Mouse (Mus musculus): ENCODE measurements at regions not wholly inside any gene's neighbourhood (a gene's known extent, or its start where the extent isn't known, plus 50 kb on each side); places are given as distances from the start of the nearest gene placed in this dataset.

DNA sequence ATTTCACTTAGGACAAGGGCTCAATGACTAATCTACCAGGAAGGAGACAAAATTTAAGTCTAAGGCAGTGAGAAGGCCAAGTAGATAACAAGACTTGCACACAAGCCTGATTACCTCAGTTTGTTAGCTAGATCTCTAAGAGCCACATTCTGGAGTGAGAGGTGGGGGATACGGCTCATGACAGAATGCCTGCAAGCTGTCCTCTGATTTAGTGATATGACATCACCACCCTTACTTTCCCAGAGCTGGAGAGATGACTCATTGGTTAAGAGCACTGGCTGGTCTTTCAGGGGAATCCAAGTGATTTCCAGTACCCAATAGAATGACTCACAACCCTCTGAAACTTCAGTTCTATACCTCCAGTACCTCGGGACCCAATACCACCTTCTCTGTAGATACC is 177.5 kb upstream of the Lyplal1 start:
- no peak for DNase-seq (ENCODE audit: extremely low spot score, low spot score)
- Histone ChIP-seq H3K36me3 (replicated peaks) (no peaks in the 10 kb centered on the region), H3K9me3 (no peaks in the 10 kb centered on the region), H3K27ac (no peak overlapping the region), H3K4me3 (no peak overlapping the region), H3K4me1 (no peaks in the 10 kb centered on the region), H3K27me3 (ENCODE audit: poor library complexity, severe bottlenecking) (no peaks in the 10 kb centered on the region)
- WGBS, result 94% methylated on average over 2 of the region's 2 CpGs

DNA sequence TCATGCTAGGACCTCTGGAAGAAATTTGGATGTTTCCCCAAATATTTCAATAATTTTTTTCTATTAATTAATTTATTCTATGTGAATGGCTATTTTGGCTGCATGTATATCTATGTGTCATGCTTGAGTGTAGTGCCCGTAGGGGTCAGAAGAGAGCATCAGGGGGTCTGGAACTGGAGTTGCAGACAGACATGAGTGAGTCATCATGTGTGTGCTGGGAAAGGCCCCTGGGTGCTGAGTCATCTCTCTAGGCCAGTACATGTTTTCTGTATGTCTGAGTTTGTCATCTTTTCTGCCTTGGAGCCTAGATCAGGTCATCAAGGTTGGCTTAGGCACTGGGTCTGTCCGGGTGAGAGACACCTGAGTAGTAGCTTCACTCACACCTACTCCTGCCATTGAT is 172.0 kb upstream of the Lyplal1 start:
- 88% methylated on average over 2 of the region's 2 CpGs for WGBS
- Histone ChIP-seq H3K4me1 (peaks cover 10% of the 10 kb centered on the region; the same call in 1 of the 2 replicates), H3K9me3 (no peaks in the 10 kb centered on the region), H3K27ac (no peak overlapping the region), H3K27me3 (ENCODE audit: poor library complexity, severe bottlenecking) (peaks cover 5% of the 10 kb centered on the region; the same call in 1 of the 2 replicates), H3K4me3 (no peak overlapping the region), H3K36me3 (replicated peaks) (no peaks in the 10 kb centered on the region)
- DNase-seq (ENCODE audit: extremely low spot score, low spot score), result no peak

DNA sequence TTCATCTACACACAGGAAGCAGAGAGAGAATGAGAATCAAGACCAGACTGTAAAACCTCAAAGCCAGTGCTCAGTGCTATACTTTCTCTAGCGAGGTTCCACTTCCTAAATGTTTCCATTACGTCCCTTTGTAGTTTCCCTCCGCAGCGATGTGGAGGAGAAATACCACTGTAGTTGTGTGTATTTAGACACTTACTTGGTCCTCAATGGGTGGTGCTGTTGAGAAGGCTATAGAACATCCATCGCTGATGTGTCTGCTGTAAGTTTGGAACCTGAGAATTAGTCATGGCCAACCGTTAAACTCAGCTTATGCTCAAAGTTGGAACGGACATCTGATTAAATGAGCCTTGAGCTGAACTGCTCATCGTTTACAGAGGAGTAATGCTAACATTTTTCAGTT is 170.7 kb upstream of the Lyplal1 start:
- WGBS, result 90% methylated on average over 8 of the region's 8 CpGs
- no peak for DNase-seq (ENCODE audit: extremely low spot score, low spot score)
- no peaks in the 10 kb centered on the region for H3K9me3 ChIP-seq
- peaks cover 10% of the 10 kb centered on the region; the same call in 1 of the 2 replicates for H3K4me1 ChIP-seq
- no peak overlapping the region for H3K4me3 ChIP-seq
- H3K27ac ChIP-seq, result no peak overlapping the region
- no peaks in the 10 kb centered on the region for H3K36me3 ChIP-seq (replicated peaks)
- H3K27me3 ChIP-seq (ENCODE audit: poor library complexity, severe bottlenecking), result peaks cover 5% of the 10 kb centered on the region; the same call in 1 of the 2 replicates

DNA sequence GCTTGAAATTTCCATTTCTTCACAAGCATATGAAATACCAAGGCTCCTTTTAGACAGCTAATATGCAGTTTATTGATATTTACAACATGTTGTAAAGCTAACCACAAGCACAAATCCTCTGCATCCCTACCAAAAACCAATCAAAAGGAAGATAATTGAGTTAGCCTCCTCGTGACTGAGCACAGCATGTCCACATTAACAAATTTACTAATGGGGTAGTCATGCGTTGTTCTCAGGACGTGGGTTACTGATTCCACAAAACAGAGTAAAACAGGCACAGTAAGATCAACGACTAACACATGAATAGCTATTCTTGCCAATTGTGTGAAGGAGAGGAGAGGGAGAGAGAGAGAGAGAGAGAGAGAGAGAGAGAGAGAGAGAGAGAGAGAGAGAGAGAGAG is 169.3 kb upstream of the Lyplal1 start:
- Histone ChIP-seq H3K36me3 (replicated peaks) (no peaks in the 10 kb centered on the region), H3K27ac (no peak overlapping the region), H3K4me3 (no peak overlapping the region), H3K27me3 (ENCODE audit: poor library complexity, severe bottlenecking) (peaks cover 5% of the 10 kb centered on the region; the same call in 1 of the 2 replicates), H3K4me1 (peaks cover 10% of the 10 kb centered on the region; the same call in 1 of the 2 replicates), H3K9me3 (no peaks in the 10 kb centered on the region)
- WGBS, result 27% methylated on average over 4 of the region's 4 CpGs
- DNase-seq (ENCODE audit: extremely low spot score, low spot score), result no peak

DNA sequence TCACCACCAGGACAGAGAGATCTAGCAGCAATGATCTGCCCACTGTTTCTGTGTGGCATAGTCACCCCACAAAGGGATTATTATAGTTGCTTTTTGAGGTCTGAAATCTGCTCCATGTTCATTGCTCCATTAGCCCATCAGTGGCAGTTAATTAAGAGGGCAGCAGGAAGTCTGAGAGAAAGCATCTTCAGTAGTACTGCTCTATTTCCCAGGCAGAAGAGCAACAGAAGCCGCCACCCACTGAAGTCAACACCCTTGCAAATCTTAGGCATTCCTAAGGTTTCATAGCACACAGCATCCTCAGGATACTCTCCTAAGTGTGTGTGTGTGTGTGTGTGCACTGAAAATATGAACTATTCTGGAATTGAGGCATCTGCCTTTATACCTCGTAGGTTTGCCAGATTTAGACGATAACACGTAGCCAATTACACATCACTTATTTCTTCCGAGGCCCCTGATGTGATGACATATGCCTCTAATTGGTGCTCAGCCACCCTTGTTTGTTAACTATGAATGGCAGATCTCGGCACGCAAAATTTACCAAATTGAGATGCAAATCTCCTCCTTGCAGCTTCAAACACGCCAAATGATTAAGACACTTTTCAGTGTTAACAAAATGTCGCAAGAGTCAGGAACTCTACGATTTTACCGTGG is 161.0 kb upstream of the Lyplal1 start:
- H3K36me3 ChIP-seq (replicated peaks), result no peaks in the 10 kb centered on the region
- H3K4me1 ChIP-seq, result peaks cover 13% of the 10 kb centered on the region
- no peak overlapping the region for H3K4me3 ChIP-seq
- peak; percentile 14 for DNase-seq (ENCODE audit: extremely low spot score, low spot score)
- H3K27ac ChIP-seq, result no peak overlapping the region
- 69% methylated on average over 11 of the region's 11 CpGs for WGBS
- H3K27me3 ChIP-seq (ENCODE audit: poor library complexity, severe bottlenecking), result no peaks in the 10 kb centered on the region
- no peaks in the 10 kb centered on the region for H3K9me3 ChIP-seq

DNA sequence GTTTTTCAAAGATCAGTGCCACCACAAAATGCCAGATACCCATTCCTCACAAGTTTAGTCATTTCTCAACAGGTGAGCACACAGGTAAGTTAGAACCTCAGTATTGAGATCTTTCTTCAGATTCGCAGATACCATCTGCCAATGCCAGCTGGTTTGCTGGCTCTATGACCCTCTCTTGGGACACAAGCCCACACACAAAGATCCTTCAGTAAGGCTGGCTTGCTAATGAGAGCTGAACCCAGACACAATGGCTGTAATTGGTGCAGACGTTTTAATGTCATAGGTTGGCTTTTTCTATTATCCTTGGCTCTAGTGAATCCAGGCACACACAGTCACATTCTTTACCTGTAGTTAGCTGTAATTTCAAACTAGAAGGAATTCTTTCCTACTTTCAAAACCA is 154.3 kb upstream of the Lyplal1 start:
- Histone ChIP-seq H3K27me3 (ENCODE audit: poor library complexity, severe bottlenecking) (no peaks in the 10 kb centered on the region), H3K4me3 (no peak overlapping the region), H3K27ac (no peak overlapping the region), H3K36me3 (replicated peaks) (no peaks in the 10 kb centered on the region), H3K9me3 (no peaks in the 10 kb centered on the region), H3K4me1 (peaks cover 4% of the 10 kb centered on the region; the same call in 1 of the 2 replicates)
- no peak for DNase-seq (ENCODE audit: extremely low spot score, low spot score)
- WGBS, result 75% methylated on average over 2 of the region's 2 CpGs

DNA sequence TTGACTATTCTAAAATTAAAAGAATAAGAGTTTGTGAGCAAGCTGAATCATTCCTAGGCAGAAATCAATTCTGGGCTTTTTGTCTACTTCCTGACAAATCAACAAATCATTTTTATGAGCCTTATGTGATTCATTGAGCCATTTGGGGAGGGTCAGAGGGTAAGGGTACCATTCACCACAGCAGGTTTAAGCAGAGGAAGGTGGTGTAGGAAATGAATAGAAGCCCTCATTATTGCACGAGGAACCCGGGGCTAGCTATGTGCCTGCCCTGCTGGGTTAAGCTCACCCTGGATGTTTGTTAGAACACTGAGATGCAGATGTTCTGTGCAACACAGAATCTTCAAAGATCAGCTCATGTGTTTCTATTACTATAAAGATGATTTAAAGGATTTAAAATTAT is 150.2 kb upstream of the Lyplal1 start:
- peak; percentile 6 for DNase-seq (ENCODE audit: extremely low spot score, low spot score)
- WGBS, result 57% methylated on average over 2 of the region's 2 CpGs
- no peaks in the 10 kb centered on the region for H3K27me3 ChIP-seq (ENCODE audit: poor library complexity, severe bottlenecking)
- no peak overlapping the region for H3K4me3 ChIP-seq
- no peak overlapping the region for H3K27ac ChIP-seq
- H3K4me1 ChIP-seq, result peaks cover 6% of the 10 kb centered on the region; the same call in 1 of the 2 replicates
- no peaks in the 10 kb centered on the region for H3K9me3 ChIP-seq
- H3K36me3 ChIP-seq (replicated peaks), result no peaks in the 10 kb centered on the region

DNA sequence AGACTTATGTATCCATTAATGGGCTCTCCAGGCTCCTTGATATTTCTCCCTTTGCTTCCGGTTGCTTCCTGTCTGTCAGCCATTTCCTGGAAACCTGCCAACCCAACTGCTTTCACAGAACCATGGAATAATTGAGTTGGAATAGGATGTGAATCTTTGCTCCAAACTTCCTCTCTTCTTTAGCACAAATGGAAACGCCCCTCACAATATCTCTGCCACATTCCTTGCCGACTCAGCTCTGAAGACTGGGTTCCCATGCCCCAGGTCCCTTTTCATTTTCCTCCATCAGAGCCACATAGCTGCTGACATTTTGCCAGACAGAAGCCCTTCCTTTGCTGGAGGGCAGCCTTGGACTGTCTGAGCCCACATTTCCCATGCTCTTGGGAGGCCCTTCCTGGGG is 147.5 kb upstream of the Lyplal1 start:
- H3K27me3 ChIP-seq (ENCODE audit: poor library complexity, severe bottlenecking), result no peaks in the 10 kb centered on the region
- no peaks in the 10 kb centered on the region for H3K9me3 ChIP-seq
- H3K4me1 ChIP-seq, result peaks cover 16% of the 10 kb centered on the region
- no peak overlapping the region for H3K4me3 ChIP-seq
- no peak for DNase-seq (ENCODE audit: extremely low spot score, low spot score)
- 81% methylated on average over 3 of the region's 3 CpGs for WGBS
- H3K36me3 ChIP-seq (replicated peaks), result no peaks in the 10 kb centered on the region
- H3K27ac ChIP-seq, result peak overlapping the region; percentile 53; the same call in 1 of the 2 replicates

DNA sequence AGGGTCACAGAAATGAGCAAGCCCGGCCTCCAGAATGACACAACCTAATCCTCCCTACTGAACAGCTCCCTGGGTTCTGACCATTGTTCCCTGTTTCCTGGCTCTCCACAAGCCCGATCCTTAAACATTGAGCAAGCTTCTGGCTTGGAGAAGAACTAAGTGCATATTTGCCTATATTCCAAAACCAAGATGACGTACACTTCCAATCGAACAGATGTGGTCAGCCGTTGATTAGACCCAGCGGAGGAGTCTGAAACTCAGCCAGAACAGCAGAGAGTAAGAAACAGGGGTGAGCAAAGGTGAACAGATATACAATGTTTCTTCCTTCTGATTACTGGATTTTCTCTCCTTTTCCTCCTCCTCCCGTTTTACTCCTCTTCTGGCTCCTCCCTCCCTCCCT is 146.8 kb upstream of the Lyplal1 start:
- no peaks in the 10 kb centered on the region for H3K9me3 ChIP-seq
- no peaks in the 10 kb centered on the region for H3K27me3 ChIP-seq (ENCODE audit: poor library complexity, severe bottlenecking)
- H3K27ac ChIP-seq, result no peak overlapping the region
- 76% methylated on average over 7 of the region's 7 CpGs for WGBS
- no peak for DNase-seq (ENCODE audit: extremely low spot score, low spot score)
- no peak overlapping the region for H3K4me3 ChIP-seq
- H3K36me3 ChIP-seq (replicated peaks), result no peaks in the 10 kb centered on the region
- H3K4me1 ChIP-seq, result peaks cover 16% of the 10 kb centered on the region

DNA sequence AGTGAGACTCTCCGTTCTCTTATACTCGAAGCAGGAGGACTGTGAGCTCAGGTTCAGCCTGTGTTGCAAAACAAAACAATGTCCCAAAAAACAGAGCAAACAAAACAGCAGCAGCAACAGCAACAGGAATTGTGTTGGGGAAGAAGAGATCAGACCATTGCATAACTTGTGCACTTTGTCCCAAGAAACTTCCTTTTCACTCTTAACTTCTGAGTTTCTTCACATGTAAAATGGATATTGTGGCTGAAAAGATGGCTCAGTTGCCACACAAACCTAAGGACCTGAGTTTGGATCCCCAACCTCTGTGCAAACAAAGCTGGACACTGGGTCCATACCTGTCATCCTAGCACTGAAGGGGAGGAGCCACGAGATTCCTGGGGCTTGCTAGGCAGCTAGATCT is 146.1 kb upstream of the Lyplal1 start:
- no peaks in the 10 kb centered on the region for H3K27me3 ChIP-seq (ENCODE audit: poor library complexity, severe bottlenecking)
- no peak overlapping the region for H3K4me3 ChIP-seq
- H3K27ac ChIP-seq, result no peak overlapping the region
- H3K9me3 ChIP-seq, result no peaks in the 10 kb centered on the region
- peaks cover 16% of the 10 kb centered on the region for H3K4me1 ChIP-seq
- no peak for DNase-seq (ENCODE audit: extremely low spot score, low spot score)
- WGBS, result 87% methylated on average over 3 of the region's 3 CpGs
- H3K36me3 ChIP-seq (replicated peaks), result no peaks in the 10 kb centered on the region

DNA sequence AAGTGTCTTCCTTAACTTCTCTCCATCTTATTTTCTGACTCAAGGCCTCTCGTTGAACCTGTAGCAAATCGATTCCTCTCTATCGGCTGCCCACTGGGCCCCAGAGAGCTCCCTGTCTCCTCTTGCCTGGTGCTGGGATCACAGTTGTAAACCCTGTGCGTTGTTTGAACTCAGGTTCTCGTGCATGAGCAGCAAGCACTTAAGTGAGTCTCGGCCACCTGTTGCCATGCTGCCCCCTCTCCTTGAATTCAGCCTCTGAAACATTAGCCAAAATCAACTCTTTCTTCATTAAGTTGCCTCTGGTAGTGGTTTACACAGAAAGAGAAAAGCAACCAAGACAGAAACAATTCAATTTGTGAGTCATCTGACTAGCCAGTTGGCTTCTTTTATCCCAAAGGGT is 144.9 kb upstream of the Lyplal1 start:
- Histone ChIP-seq H3K36me3 (replicated peaks) (no peaks in the 10 kb centered on the region), H3K4me1 (peaks cover 28% of the 10 kb centered on the region), H3K9me3 (no peaks in the 10 kb centered on the region), H3K27ac (peak overlapping the region; percentile 37; the same call in 1 of the 2 replicates), H3K4me3 (no peak overlapping the region), H3K27me3 (ENCODE audit: poor library complexity, severe bottlenecking) (no peaks in the 10 kb centered on the region)
- WGBS, result 79% methylated on average over 6 of the region's 6 CpGs
- DNase-seq (ENCODE audit: extremely low spot score, low spot score), result no peak

DNA sequence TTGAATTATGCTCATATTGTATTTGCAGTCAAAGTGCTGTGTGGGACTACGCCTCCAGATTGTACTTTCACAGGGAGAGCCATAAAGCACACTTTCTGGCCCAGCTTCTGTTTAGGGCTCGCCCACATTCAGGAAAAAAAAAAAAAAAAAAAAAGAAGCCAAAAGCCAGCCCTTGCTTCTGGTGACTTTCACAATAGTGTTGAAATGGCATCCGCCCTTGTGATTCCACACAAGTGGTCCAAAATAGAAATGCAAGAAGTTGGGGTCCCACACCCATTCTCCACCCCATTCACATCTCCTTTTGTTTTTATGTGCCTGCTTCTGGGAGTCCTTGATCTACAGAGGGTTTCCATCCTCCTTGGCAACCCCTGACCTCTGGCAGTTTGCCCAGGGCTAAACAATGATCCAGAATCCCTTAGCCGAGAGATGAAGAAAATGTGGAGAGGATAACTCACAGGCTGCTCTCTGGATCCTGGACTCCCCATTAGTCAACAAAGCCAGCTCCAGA is 144.3 kb upstream of the Lyplal1 start:
- H3K9me3 ChIP-seq, result no peaks in the 10 kb centered on the region
- no peak for DNase-seq (ENCODE audit: extremely low spot score, low spot score)
- WGBS, result 54% methylated on average over 4 of the region's 4 CpGs
- H3K36me3 ChIP-seq (replicated peaks), result no peaks in the 10 kb centered on the region
- peaks cover 35% of the 10 kb centered on the region for H3K4me1 ChIP-seq
- no peaks in the 10 kb centered on the region for H3K27me3 ChIP-seq (ENCODE audit: poor library complexity, severe bottlenecking)
- H3K27ac ChIP-seq, result peak overlapping the region; percentile 37; the same call in 1 of the 2 replicates
- no peak overlapping the region for H3K4me3 ChIP-seq

DNA sequence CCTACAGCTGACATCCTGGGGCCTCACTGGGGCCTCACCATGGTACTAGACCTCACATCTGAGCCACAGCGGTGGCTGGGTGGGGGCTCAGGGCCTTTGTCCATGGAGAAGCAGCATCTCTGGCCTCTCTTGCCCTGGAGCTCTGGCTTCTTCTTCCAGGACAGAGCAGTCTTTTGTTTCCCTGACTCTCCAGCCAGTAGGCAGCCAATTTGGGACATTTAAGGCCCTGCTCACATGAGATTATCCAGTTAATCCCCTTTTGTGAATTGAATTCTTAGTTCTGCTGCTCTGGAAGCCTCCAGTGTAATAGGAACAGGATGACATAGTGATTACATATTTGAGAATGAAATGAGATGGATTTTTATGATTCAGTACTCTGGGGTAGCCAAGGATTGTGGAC is 140.5 kb upstream of the Lyplal1 start:
- H3K27ac ChIP-seq, result peak overlapping the region; percentile 70
- no peaks in the 10 kb centered on the region for H3K27me3 ChIP-seq (ENCODE audit: poor library complexity, severe bottlenecking)
- WGBS, result 12% methylated on average over 1 of the region's 1 CpGs
- no peaks in the 10 kb centered on the region for H3K36me3 ChIP-seq (replicated peaks)
- peaks cover 54% of the 10 kb centered on the region for H3K4me1 ChIP-seq
- no peak overlapping the region for H3K4me3 ChIP-seq
- peak; percentile 25 for DNase-seq (ENCODE audit: extremely low spot score, low spot score)
- H3K9me3 ChIP-seq, result no peaks in the 10 kb centered on the region
